Comparison of ENCODE assay signal across 25 mouse cellular contexts in genomic region chr12:69410767-69411166, GRCm38 (mm10). TPM values are rescaled to one million over a fixed set of nuclear protein-coding genes. Genes with fewer than 3 reads are reported as not detected.
DNase-seq lines count a peak whose midpoint lies in the region; ATAC-seq and TF ChIP-seq lines count a peak whose summit lies in the region.
"Had no signal": no experiment of that assay in that cellular context is flagged by ENCODE, and none has a peak within 500 bp of the region (broad histone marks: within the 10 kb centered on the region; RNA-seq: fewer than 3 reads in every experiment).

No protein-coding gene starts in this region.

- TF ChIP-seq POLR2A in CH12.LX (IDR thresholded peaks at IDR 0.05; ENCODE audit: low read depth, low read length): no peak

- peak; percentile 23 for DNase-seq in lung, embryonic 14.5 days
- DNase-seq in lung, postnatal 14 days: no peak
- DNase-seq in CH12.LX (ENCODE audit: extremely low read depth) (no peak), Patski (ENCODE audit: low read depth, low spot score) (no peak)
- no peak for DNase-seq in thymus, adult 18-20 months
- no peak for DNase-seq in layer of hippocampus, adult 11-12 months (ENCODE audit: low spot score)
- DNase-seq: adrenal gland, adult 8-10 months; cerebellum, adult 11 months; cerebellum, adult 9-10 months; cerebellum, postnatal 36 days; gastrocnemius, postnatal 10 days; heart, postnatal 36 days; kidney, adult 2 months; kidney, postnatal 10 days; retina, postnatal 1 day; right cerebral cortex, postnatal 14 days had no signal

- no peak overlapping the region for H3K9ac ChIP-seq in lung, embryonic 14.5 days
- H3K9ac ChIP-seq in CH12.LX (ENCODE audit: insufficient read depth, low read depth): no peak overlapping the region
- H3K9ac ChIP-seq: forebrain, embryonic 13.5 days; heart, embryonic 15.5 days; hindbrain, embryonic 12.5 days; intestine, embryonic 15.5 days; limb, embryonic 12.5 days had no signal

- in situ Hi-C loops in CH12.LX (cut with MboI; ENCODE audit: low pct_ligation_motif_present, low pct_unique_long_range_greater_than_20kb, low sequenced_read_pairs) (no loop called here), Patski (cut with MboI; ENCODE audit: low pct_unique_long_range_greater_than_20kb) (no loop called here)

- no peak for TF ChIP-seq CTCF in lung, embryonic 14.5 days (IDR thresholded peaks at IDR 0.05; ENCODE audit: low read depth)
- TF ChIP-seq CTCF in CH12.LX (conservative IDR thresholded peaks at IDR 0.05 in 1 of 2, IDR thresholded peaks at IDR 0.05 in 1 of 2; ENCODE audit: low read depth in 2 of 2, low read length in 2 of 2) (no peak), Patski (IDR thresholded peaks at IDR 0.05) (no peak)

- H3K36me3 ChIP-seq in lung, embryonic 14.5 days (ENCODE audit: insufficient read depth): no peaks in the 10 kb centered on the region
- no peaks in the 10 kb centered on the region for H3K36me3 ChIP-seq in CH12.LX (replicated peaks in 1 of 2; ENCODE audit: control insufficient read depth in 1 of 2, insufficient read depth in 1 of 2, low read length in 1 of 2)
- H3K36me3 ChIP-seq: heart, embryonic 15.5 days; hindbrain, embryonic 12.5 days; intestine, embryonic 15.5 days; limb, embryonic 12.5 days; midbrain, embryonic 10.5 days had no signal

- ATAC-seq in lung, embryonic 14.5 days (ENCODE audit: insufficient read depth): no peak
- peak; percentile 74 for ATAC-seq in Patski
- ATAC-seq: forebrain, embryonic 13.5 days; hindbrain, postnatal 0 days; intestine, embryonic 15.5 days had no signal

- POLR2A ChIA-PET in Patski (lab: Charles Lee): no interaction called here

- H3K4me1 ChIP-seq in lung, embryonic 14.5 days (ENCODE audit: insufficient read depth): 0 out of 2 replicates have a peak, but pooled peaks cover 4% of the 10 kb centered on the region
- peaks cover 17 to 33% of the 10 kb centered on the region in 2 experiments for H3K4me1 ChIP-seq in CH12.LX (ENCODE audit: control insufficient read depth in 1 of 2, insufficient read depth in 2 of 2)
- H3K4me1 ChIP-seq: forebrain, embryonic 13.5 days; heart, embryonic 15.5 days; hindbrain, embryonic 12.5 days; limb, embryonic 12.5 days; midbrain, embryonic 10.5 days had no signal

- H3K27ac ChIP-seq in lung, embryonic 14.5 days (ENCODE audit: low read depth): no peak overlapping the region
- H3K27ac ChIP-seq in CH12.LX (ENCODE audit: insufficient read depth, low read depth): no peak overlapping the region
- H3K27ac ChIP-seq: forebrain, embryonic 13.5 days; heart, embryonic 15.5 days; hindbrain, embryonic 12.5 days; hindbrain, postnatal 0 days; intestine, embryonic 15.5 days; limb, embryonic 12.5 days; midbrain, embryonic 10.5 days had no signal

- CTCF ChIA-PET in Patski (lab: Charles Lee): no interaction called here

- H3K27me3 ChIP-seq in lung, embryonic 14.5 days (ENCODE audit: insufficient read depth, low read length): no peaks in the 10 kb centered on the region
- H3K27me3 ChIP-seq in CH12.LX (replicated peaks): no peaks in the 10 kb centered on the region
- H3K27me3 ChIP-seq in Patski: no peaks in the 10 kb centered on the region
- H3K27me3 ChIP-seq: forebrain, embryonic 13.5 days; heart, embryonic 15.5 days; hindbrain, embryonic 12.5 days; intestine, embryonic 15.5 days; limb, embryonic 12.5 days had no signal

- H3K79me2 ChIP-seq in CH12.LX (replicated peaks; ENCODE audit: control insufficient read depth, extremely low read depth, insufficient read depth, poor library complexity, severe bottlenecking): no peaks in the 10 kb centered on the region

- H3K9me3 ChIP-seq in lung, embryonic 14.5 days (ENCODE audit: low read depth, low read length): no peaks in the 10 kb centered on the region
- H3K9me3 ChIP-seq in CH12.LX (replicated peaks; ENCODE audit: low read length): no peaks in the 10 kb centered on the region
- H3K9me3 ChIP-seq: forebrain, embryonic 13.5 days; heart, embryonic 15.5 days; hindbrain, embryonic 12.5 days; intestine, embryonic 15.5 days; limb, embryonic 12.5 days; midbrain, embryonic 10.5 days had no signal

- dilution Hi-C loops in CH12.LX (cut with MboI; ENCODE audit: extremely low pct_ligation_motif_present, extremely low pct_unique_long_range_greater_than_20kb, low sequenced_read_pairs): no loop called here

- H3K4me2 ChIP-seq in lung, embryonic 14.5 days: no peak overlapping the region
- no peak overlapping the region for H3K4me2 ChIP-seq in CH12.LX (ENCODE audit: insufficient read depth, low read depth, poor library complexity, severe bottlenecking)
- H3K4me2 ChIP-seq: forebrain, embryonic 13.5 days; heart, embryonic 15.5 days; hindbrain, embryonic 12.5 days; intestine, embryonic 15.5 days; limb, embryonic 12.5 days; liver, embryonic 11.5 days had no signal

- no peak overlapping the region for H3K4me3 ChIP-seq in lung, embryonic 14.5 days (ENCODE audit: low read depth, low read length)
- H3K4me3 ChIP-seq in CH12.LX (replicated peaks in 1 of 3; ENCODE audit: low read depth in 2 of 3, low read length in 2 of 3, poor library complexity in 1 of 3): no peak overlapping the region
- H3K4me3 ChIP-seq: forebrain, embryonic 13.5 days; heart, embryonic 15.5 days; hindbrain, embryonic 12.5 days; intestine, embryonic 15.5 days; limb, embryonic 12.5 days; midbrain, embryonic 10.5 days had no signal

- no peak for TF ChIP-seq EP300 in CH12.LX (IDR thresholded peaks at IDR 0.05; ENCODE audit: low read length)

- WGBS in lung, embryonic 14.5 days: 57% methylated on average over 5 of the region's 5 CpGs

- TF ChIP-seq RAD21 in CH12.LX (IDR thresholded peaks at IDR 0.05; ENCODE audit: low read depth, low read length): no peak

TF ChIP-seq in CH12.LX, 34 proteins besides CTCF, POLR2A, EP300 and RAD21:
- TF ChIP-seq MAFK (IDR thresholded peaks at IDR 0.05; ENCODE audit: insufficient replicate concordance, low read length) (peak; percentile 89; the same call in 1 of the 2 replicates), SMC3 (IDR thresholded peaks at IDR 0.05; ENCODE audit: low read depth, low read length) (no peak), JUN (IDR thresholded peaks at IDR 0.05; ENCODE audit: insufficient read depth, low read depth, low read length) (no peak), ZNF384 (IDR thresholded peaks at IDR 0.05; ENCODE audit: low read depth, low read length) (no peak), BHLHE40 (IDR thresholded peaks at IDR 0.05; ENCODE audit: low read depth, low read length) (no peak), ZC3H11A (IDR thresholded peaks at IDR 0.05; ENCODE audit: low read depth, low read length) (no peak)

RNA-seq across cellular contexts. Expression of gene Gm9887, which starts 38.5 kb away (rescaled TPM):
- 2.0 and 2.2 TPM in 2 replicates for polyA plus RNA-seq in lung, embryonic 14.5 days (2014; fragmentation: Nextera tagmentation; extraction: Ambion mirVana)
- 4.3 TPM in 2 replicates for total RNA-seq in CH12.LX (2012; rRNA removed)
- total RNA-seq in CH12.LX (2014; rRNA removed): not detected in 2 replicates
- 3.4 and 4.3 TPM in 2 replicates for polyA plus RNA-seq in CH12.LX (2012; ENCODE audit: insufficient read length, low read depth)
- polyA plus RNA-seq in Patski (2021): 5.9 TPM
- total RNA-seq: heart, postnatal 36 days; hindbrain, postnatal 0 days; midbrain, postnatal 0 days had no signal

RNA-seq across cellular contexts. Expression of gene Arf6, which starts 38.8 kb away (rescaled TPM):
- polyA plus RNA-seq in lung, embryonic 14.5 days (2014; fragmentation: Nextera tagmentation; extraction: Ambion mirVana): 59.9 and 61.8 TPM in 2 replicates
- total RNA-seq in CH12.LX (2012; rRNA removed) (273 and 312 TPM in 2 replicates), CH12.LX (2014; rRNA removed) (308 and 375 TPM in 2 replicates)
- polyA plus RNA-seq in CH12.LX (2012; ENCODE audit: insufficient read length, low read depth) (224 and 258 TPM in 2 replicates), Patski (2021) (115 TPM)

RNA-seq across cellular contexts. Expression of gene Nemf, which starts 53.8 kb away (rescaled TPM):
- polyA plus RNA-seq in lung, embryonic 14.5 days (2014; fragmentation: Nextera tagmentation; extraction: Ambion mirVana): 79.3 and 84.8 TPM in 2 replicates
- total RNA-seq in CH12.LX (2012; rRNA removed): 34.3 and 37.5 TPM in 2 replicates
- total RNA-seq in CH12.LX (2014; rRNA removed): 56.6 and 71.0 TPM in 2 replicates
- 44.9 and 54.7 TPM in 2 replicates for polyA plus RNA-seq in CH12.LX (2012; ENCODE audit: insufficient read length, low read depth)
- 44.5 TPM for polyA plus RNA-seq in Patski (2021)
